Mouse (Mus musculus) yolk sac, embryonic 10.5 days (tissue): Measurements from ENCODE around the gene Rps6.

Experiments used
- DNase-seq: peaks from one replicate; pipeline ENCODE4 v3.0.0-alpha.2; 2017; ENCODE audit warnings: low spot score

The Rps6 gene

GRCm38 (mm10) chr4:86857113-86858069, at the start of gene Rps6:
Gene Rps6 (minus strand): TSS chr4:86857412.
- peak; percentile 94 for DNase-seq

- no peak for DNase-seq
Measured at GRCm38 (mm10) chr4:86905869-86906268, 48.7 kb upstream of the Rps6 start.

DNA sequence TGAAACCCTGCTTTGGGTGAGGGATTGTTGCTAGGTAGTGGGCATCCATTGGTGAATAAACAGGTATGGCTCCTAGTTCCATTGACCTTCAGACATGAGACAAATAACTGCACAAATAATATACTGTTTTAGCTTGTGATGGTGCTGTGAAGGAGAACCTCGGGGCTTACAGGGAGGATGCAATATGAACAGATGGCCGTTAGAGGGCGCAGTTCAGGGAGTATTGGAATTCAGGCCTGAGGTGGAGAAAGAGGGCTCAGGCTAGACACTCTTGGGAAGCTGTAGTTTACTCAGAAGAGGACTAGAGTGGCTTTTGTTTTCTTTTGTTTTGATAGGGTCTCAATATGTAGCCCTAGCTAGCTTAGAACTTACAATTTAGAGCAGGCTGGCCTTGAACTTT, 47.8 kb upstream of the Rps6 start:
- no peak for DNase-seq

- peak; percentile 27 for DNase-seq
Measured at GRCm38 (mm10) chr4:86902351-86902750, 45.1 kb upstream of the Rps6 start.

DNA sequence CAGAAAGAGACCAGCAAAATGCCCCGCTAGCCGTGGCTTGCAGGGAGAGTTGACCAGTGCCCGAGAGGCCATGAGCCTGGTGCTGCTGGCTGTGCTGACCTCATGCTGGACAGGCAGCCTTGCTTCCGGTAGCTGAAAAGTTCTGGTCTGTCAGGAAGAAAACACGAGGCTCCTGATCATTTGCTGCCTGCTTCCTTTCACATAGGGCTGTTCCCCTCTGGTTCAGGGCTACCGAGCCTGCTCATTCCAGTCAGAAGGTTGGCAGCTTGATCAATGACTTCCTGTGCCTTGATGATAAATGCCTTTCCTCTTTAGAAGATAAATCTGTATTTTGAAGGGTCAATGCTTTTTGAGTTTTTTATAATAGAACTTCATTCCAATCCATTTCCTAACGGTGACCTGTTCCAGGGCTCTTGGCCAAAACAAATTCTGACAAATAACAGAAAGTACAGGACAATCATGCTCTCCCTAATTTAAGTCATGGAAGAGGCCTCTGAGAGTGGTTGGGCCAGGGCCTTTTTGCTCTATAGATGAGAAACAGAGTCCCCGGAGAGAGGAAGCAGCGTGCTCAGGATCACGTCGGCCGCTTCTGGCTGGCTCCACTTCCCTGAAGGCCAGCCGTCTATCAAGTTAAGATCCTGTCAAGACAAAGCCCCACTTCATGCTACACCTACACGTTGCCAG, 41.7 kb upstream of the Rps6 start:
- peak; percentile 54 for DNase-seq

- DNase-seq = no peak
Measured at GRCm38 (mm10) chr4:86897411-86897810, 40.2 kb upstream of the Rps6 start.

DNA sequence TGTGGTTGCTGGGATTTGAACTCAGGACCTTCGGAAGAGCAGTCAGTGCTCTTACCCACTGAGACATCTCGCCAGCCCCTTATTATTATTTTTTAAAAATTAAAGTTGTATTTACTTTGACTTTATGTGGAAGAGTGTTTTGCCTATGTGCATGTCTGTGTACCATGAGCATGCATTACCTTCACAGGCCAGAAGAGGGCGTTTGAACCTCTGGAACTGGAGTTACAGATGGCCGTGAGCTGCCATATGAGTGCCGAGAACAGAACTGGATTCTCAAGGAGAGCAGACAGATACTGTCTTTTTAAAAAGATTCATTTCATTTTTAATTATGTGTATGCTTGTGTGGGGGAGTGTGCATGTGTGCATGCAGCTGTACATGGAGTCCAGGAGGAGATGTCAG, 30.7 kb upstream of the Rps6 start:
- DNase-seq = no peak

DNA sequence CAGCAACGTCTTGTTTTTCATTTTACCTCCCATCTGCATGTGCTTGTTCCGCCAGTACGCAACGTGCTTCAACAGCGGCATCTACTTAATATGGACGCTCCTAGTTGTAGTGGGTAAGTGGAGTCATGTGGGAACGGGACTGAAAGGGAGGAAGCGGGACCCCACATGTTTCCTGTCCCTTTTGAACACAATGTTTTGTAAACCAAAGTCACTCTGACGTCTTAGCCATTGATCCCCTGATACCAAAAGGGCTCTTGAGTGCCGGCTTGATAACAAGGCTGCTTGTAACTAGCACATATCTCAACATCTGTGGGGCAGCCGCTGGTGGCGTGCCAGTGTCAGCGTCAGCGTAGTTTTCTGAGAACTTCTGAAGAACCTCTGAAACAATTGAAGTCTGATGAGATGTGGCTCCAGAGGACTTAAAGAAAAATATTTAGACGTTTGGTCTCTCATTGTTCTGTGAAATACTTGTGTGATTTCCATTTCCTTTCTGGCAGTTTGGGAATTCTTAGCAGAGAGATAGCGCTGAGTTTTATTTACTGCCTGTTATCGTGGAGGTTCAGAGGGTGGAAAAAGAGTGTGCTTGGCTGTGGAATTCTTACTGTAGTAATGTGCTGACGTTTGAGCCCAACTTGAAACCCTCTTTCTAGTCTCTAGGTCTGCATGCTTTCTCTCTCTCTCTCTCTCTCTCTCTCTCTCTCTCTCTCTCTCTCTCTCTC, 29.1 kb upstream of the Rps6 start:
- peak; percentile 32 for DNase-seq

- DNase-seq = peak; percentile 43
Measured at GRCm38 (mm10) chr4:86885790-86886159, 28.6 kb upstream of the Rps6 start.

DNA sequence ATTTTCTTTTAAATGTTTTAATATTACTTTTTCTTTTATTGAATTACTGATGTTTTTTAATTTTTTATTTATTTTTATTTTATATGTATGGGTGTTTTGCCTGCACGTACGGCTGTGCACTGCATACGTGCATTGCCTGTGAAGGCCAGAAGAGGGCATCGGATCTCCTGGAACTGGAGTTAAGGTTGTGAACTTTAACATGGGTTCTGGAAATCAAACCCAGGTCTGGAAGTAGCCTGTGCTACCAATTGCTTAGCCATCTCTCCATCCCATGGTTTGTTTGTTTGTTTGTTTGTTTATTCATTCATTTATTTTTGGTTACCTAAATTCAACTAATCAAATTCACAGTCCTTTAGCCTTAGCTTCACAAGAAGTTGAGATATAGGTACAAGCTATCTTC, 27.7 kb upstream of the Rps6 start:
- DNase-seq = no peak

DNA sequence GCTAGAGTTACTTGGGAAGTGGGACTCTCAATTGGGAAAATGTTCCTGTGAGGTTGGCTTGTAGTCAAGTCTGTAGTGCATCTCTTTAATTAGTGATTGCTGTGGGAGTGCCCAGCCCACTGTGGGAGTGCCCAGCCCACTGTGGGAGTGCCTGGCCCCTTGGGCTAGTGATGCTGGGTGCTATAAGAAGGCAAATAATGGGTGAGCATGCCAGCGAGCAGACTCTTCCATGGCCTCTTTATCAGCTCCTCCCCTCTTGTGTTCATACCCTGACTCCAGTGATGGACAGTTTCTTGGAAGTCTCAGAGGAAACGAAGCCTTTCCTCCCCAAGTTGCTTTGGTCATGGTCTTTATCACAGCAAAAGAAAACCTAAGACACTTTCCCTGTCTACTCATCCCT, 25.2 kb upstream of the Rps6 start:
- DNase-seq = no peak

DNA sequence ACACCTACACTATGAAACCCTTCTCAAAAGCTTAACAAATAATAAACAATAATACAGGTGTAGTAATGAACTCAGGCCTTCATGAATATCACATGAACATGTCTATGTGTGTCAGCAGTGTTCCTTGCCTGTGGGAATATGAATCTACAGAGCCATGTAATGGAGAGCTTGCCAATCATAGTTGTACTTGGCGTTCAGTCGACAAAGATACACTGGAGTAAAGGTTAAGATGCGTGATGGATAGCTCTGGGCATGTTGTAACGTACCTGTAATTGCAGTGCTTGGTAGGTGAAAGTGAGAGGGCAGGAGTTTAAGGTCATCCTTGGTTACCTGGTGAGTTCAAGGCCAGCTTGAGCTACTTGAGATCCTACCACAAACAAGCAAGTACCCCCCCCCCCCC, 24.0 kb upstream of the Rps6 start:
- DNase-seq = no peak

GRCm38 (mm10) chr4:86879477-86879876, 22.3 kb upstream of the Rps6 start:
- DNase-seq = no peak

DNA sequence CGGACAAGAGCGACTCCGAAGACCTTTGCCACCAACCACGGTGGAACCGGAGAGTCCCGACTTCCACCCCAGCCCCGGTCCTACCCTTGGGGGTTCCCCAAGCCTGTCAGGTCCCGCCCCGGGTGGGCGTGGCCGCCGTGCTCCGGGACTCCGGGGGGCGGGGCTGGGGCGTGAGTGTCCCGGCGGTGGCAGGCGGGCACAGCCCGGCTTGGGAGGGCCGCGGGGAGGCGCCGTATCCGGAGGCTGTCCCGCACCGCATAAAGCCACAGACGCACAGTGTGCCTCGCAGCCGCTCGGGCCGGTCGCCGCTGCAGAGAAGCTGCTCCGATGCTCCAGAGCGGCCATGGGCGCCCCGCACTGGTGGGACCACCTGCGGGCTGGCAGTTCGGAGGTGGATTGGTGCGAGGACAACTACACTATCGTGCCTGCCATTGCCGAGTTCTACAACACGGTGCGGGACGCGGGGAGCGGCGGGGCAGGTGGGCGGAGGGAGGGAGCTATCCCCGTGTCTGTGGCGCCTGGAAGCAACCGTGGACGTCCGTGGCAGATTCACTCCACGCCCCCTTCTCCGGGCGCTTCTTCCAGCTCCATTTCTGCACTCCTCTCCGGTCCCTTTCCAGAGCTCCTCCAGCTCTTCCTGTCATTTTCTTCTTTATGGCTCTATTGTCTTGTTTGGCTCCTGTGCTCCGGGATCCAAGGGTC, 17.1 kb upstream of the Rps6 start, which contains the start of gene Acer2:
Gene Acer2 (plus strand): TSS at position 251 of the 702 bp plus-strand sequence.
- DNase-seq = peak; percentile 82

DNA sequence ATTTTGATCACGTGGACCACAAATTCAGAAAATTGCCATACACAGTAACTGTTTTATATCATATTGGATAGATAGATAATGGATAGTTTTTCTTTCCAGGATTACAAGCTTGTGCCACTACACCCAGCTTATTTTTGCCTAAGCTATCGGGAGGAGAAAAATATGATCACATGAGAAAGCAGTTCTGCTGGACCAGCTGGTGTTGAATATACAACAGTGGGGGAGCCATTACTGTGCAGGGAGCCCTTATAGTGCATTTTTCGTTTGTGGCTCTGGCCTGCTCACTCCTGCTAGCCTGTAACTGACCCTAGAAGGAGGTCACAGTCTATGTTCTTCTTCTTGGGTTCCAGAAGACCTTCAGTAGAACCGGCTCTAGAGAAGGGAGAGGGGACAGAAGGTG, 15.9 kb upstream of the Rps6 start:
- no peak for DNase-seq

GRCm38 (mm10) chr4:86871988-86872387, 14.8 kb upstream of the Rps6 start:
- no peak for DNase-seq

- no peak for DNase-seq
Measured at GRCm38 (mm10) chr4:86864087-86864486, 6.9 kb upstream of the Rps6 start.

GRCm38 (mm10) chr4:86858070-86858440, 843 bp upstream of the Rps6 start:
- no peak for DNase-seq

DNA sequence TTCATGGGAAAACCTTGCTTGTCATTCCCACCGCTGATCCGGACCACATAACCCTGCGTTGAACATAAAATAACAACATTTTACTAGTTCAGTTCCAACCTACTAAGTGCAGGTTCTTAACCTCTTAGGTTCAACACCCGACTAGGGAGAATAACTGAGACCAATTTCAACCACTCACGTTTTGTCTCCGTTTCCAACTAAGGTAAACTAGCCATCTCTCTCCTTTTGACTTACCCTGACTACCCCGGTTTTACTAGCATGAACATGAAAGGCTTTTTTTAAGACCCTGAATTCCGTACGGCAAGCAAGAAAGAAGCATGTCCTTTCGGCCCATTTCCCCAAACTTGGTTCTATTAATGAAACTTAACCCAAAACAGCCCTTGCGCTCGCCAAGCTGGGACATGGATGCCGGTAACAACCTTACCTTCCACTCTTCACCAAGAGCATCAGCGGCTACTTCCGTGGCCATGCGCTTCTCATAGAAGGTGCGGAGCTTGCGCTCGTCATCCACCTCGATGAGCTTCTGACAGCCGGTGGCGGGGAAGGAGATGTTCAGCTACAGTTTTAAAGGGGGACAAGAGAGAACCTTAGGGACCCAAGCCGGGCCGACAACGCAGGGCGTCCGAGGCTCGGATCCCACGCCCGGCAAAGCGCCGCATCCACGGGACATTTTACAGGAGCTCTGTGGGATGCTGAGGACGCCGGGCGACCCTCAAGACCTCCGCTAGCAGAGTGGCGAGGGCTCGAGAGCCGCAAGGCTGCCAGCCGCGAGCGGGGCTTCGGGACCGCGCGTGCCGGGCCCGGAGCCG, 704 bp downstream of the Rps6 start:
- DNase-seq = no peak

GRCm38 (mm10) chr4:86852813-86853590, 4.2 kb downstream of the Rps6 start:
- DNase-seq = no peak
